Mouse (Mus musculus) layer of hippocampus, adult 11-12 months (tissue): ENCODE data around the gene Tmem115.

Experiments
- DNase-seq: peaks from one replicate; pipeline ENCODE4 v3.0.0; 2022; ENCODE audit warnings: low spot score

Tmem115 gene

DNA sequence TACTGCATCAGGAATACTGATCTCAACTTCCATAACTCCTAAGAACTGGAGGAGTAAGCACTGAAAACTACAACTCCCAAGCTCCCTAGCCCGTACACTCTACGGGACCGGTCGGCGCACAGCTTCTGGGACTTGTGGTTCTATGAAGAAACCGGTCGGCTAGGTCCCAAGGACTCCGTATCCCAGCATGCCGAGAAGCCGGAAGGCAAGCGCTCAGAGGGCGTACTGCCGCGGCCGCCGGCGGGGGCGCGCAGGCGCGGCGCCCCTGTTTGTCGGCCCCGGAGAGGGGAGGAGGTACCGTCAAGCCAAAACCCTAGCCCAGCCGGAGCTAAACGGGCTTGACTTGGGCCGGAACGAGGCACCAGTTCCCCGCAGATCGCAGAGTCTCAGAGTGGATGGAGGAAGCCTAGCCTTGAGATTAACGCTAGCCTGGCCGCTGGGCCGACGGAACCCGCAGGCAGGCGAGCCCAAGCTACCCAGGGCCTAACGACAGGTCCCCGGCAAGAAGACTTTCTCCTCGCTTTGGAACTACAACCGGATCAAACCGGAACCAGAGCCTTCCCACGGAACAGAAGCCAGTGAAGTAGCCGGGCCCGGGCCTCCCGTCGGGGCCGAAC is at the start of gene Tmem115:
Gene Tmem115, plus strand, starts transcription at position 155 of the 617 bp plus-strand sequence.
- peak; percentile 95 for DNase-seq

DNA sequence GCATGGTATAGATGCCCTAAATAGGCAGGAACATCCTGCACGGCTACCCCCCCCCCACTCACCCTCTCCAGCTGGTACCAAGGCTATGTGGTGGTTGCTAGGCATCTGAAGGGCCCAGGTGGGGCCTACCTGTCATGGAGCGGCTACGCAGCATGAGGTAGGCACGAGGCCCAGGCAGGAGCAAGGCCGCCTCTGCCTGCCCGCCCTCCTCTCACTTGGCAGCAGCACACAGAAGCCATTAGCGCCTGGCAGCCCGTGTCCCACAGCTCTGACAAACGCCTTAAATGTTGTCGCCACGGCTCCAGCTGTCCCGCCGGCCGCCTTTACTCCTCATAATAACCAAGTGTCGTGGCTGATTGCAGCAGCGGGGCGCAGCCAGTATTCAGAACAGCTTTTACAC is 49.4 kb upstream of the Tmem115 start:
- DNase-seq = peak; percentile 46

DNA sequence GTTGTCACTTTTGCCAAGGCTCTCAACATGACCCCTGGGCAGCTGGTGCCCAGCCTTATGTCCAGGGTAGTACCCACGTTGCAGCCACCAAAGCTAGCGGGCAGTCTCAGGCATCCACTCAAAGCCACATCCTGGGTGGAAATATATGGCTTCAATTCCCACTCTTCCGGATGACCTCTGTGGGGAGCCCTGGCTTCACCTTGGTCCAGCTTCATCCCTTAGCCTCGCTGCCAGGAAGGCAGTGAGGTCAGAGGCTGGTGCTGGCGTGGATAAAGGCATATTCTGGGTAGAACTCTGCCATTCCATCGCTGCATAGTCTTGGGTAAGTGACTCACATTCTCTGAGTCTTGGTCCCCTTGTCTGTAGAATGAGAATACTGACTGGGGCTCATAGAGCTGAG is 49.0 kb upstream of the Tmem115 start:
- no peak for DNase-seq

DNA sequence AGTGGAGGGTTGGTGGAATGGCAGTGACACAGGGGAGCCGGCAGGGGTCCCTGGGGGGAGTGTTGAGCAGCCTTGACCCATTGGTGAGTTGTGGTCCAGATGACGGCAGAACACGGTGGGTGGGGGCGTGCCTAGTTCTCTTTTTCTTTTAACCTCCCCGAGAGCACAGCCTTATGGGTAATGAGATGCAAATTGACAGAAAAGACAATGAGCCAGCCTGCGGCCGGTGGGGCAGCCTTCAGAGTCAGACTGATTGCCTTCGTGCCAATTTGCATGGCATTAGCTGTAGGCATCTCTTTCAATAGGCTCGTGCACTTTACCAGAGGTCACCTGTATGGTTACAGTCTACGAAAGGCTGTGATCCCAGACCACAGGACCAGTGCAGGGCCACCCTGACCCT is 47.7 kb upstream of the Tmem115 start:
- no peak for DNase-seq

DNA sequence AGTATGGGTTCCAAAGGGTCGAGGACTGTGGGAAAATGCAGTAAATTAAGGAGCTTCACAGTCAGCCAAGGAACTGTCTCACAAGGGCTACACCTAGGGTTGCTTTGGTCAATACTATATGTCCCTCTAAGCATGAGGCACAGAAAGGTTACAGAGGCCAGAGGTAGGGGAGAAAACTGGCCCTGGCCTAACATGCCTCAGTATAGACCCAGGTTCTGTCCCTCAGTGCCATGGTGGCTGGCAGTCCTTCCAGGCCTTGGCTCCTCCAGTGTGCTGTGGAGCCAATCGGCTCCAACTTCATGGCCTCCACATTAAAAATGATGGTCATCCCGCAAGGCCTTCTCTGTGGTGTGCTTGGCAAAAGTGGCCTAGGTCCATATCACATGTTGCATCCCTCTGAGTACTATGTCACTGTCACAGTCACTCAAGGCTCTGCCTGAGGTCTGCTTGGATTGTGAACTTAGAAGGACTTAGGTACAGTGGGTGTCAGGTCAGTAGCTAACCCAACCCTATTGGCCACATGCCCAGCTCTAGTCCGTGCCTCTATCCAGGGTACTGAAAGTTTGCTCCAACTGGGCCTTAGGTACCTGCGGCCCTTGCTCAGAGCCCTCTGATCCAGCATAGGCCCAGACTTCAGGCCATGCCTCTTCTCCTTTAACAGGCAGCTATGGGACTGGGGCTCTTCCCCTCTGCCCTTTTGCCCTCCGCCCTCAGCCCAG is 47.1 kb upstream of the Tmem115 start:
- no peak for DNase-seq

DNA sequence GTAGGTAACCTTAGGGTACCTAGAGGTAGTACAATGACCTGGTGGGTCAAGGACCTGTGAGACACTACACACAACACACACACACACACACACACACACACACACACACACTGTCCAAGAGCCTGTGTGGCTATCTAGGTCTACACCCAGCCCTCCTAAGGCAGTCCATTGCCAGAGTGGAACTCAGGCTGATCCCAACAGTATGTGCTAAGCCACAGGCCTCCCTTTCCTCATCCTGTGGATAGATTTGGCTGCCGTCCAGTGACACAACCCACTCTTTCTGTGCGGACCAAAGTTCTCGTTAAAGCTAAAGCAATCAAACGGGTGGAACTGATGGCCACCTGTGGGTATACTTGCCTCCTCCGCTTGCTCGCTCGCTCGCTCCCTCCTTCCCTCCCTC is 43.6 kb upstream of the Tmem115 start:
- DNase-seq = no peak

DNA sequence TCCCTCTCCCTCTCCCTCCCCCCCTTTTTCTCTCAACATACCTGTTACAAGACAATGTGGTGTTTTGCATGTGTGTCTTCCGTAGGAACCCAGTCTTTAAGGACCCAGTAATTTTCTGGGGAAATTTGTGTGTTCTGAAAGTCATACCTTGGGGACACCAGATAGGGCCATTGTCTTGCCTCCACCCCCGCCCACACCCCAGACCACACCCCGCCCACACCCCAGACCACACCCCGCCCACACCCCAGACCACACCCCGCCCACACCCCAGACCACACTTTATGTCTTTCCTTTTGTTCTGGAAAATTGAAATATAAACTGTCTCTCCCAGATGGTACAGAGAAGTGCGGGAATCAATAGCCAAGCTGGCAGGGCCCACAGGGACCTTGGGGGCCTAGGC is 43.1 kb upstream of the Tmem115 start:
- no peak for DNase-seq

DNA sequence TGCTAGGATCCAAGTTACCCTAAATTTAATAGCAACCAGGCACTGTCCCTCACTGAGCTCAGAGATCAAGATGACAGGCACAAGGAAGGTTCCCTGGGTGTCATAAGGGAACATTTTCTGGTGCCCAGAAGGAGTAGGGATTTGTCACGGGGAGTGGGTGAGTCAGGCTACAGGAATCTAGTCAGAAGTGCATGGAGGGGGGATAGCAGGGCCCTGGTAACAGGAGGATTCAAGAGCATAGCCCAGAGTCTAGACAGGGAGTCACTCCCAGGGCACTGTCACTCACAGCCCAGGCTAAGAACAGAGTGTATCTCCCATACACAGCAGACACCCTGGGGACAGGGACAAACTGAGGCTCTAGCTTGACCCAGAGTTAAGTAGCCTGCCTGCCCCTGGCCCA is 40.2 kb upstream of the Tmem115 start:
- no peak for DNase-seq

DNA sequence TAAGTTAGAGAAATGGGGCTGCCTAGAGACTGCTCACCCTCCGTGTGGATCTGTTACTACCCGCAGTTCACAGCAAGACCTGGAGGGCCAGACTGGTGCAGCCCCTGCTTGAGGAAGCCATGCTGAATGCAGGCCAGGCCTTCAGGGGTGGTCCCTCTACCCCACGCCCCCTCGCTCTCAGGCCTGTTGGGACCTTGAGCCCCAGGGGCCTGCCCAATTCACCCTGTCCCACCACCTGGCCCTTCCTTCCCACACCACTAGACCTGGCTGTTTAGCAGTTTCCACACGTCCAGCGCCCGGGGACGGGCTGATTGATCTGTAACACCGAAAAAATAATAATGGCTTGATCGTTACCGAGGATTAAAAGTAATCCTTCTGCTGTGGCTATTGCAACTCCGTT is 39.5 kb upstream of the Tmem115 start:
- no peak for DNase-seq

DNA sequence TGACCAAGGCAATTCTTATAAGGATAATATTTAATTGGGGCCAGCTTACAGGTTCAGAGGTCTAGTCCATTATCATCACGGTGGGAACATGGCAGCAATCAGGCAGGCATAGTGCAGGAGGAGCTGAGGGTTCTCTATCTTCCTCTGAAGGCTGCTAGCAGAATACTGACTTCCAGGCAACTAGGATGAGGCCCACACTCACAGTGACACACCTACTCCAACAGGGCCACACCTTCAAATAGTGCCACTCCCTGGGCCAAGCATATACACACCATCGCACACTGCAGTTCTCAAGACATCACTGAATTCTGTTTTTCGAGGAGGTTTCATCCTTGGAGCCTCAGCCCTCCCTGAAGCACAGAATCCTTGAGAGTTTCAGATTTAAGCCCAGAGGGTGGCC is 37.4 kb upstream of the Tmem115 start:
- no peak for DNase-seq

DNA sequence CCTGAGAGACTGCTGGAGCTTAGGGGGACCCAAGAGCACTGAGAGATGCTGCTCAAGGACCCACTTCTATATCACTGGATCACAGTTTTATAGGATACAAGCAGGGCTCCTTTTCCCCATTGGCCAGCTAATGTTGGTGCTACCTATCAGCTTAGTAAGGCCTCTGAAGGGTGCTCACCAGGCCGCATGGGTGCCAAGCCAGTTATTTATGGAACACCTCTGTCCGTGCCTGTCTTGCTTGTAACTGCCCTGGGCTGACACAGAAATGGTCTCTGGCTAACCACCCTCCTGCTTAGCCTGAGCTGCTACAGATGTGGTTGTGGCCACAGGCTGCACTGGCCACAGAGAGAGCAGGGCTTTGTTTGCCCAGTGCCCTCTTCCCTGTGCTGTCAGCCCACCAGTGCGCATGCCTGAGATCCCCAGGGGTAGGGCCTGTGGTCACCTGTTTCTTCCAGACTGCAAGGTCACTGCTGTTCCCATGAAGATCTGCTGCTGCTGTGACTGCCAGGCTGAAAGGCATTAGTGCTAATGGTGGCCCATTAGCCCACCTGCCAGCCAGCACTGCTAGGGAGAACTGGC is 32.9 kb upstream of the Tmem115 start:
- no peak for DNase-seq

DNA sequence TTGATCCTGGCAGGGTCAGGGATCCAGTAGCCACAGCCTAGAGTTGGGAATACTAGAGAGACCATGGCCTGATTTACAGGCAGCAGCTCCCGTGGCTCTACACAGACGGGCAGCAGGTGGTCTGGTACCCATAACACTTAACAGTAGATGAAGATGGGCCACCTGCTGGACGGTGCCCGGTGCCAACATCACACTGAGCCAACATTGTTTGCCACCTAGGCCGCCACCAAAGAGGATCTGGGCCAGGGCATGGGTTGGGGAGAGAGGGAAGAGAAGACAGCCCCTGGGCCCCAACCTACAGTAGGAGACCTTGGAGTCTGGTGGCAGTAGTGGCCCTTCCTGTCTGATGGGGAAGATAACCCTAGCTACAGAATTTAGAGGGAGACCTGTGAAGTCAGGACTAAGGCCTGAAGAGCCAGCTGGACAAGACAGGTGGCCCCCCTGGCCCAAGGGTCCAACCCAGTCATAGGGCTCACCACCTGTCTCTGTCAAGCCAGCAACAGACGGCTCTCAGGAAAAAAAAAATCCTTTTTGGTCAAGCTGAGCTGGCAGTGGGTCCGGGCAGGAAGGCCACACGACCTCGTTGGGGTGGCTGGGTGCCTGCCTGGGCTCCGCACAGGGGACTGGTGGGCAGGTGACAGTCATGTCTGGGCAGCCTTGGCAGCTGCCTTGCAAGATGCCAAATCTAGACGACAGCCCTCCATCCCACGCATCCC is 31.5 kb upstream of the Tmem115 start:
- DNase-seq = no peak

DNA sequence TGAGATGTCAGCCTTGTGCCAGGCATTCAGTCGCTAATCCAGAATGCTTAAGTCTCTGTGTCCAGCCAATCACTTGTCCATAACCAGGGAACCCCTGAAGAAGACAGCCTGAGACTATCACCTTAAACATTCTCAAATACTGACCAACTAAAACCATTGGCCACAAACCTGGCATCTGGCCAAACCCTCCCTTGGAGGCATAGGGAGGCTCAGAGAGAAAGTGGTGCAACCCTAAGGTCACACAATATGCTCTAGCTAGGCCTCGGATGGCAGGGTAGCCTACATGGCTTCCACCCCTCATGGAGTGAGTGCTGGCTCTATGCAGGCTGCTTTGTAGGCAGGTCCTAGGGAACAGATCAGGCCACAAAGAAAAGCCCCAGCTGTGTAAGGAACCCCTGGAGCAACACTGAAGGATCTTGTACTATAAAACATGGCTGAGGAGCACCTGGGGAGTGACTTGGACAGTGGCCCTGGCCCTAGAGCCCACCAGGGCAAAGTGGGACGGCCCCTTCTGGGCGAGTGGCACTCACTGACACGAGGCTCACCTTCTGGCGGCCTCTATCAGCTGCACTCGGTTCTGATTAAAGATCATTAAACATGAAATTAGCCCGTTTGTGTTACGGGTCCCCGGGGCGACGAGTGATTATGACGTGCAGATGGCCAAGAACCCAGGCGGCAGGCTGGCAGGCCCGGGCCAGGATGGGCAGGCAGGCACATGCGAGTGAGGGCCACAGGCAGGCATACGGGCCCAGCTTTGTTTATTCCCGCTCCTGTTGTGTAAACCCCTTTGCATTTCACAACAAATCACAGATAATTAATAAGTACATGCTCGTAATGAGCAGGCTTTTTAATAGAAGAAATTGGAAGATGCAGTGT is 28.8 kb upstream of the Tmem115 start:
- DNase-seq = no peak

DNA sequence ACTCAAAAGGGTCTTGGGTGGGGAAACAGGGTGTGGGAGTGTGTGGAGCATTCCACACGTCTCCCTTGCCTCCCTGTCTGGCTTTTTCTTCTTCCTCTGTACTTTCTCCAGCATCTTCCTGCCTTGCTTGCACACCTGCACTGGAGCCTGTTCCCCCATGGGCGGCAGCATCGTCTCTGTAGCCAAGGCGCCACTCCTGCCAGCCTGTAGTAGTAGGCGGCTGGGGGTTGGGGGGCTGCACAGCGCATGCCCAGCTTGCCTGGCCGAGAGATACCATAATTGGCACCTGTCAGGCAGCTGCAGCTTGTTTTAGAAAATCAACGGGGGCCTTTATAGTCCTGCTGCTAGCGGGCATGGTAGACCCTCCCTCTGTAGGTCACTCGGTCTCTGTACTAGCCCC is 25.5 kb upstream of the Tmem115 start:
- peak; percentile 53 for DNase-seq

DNA sequence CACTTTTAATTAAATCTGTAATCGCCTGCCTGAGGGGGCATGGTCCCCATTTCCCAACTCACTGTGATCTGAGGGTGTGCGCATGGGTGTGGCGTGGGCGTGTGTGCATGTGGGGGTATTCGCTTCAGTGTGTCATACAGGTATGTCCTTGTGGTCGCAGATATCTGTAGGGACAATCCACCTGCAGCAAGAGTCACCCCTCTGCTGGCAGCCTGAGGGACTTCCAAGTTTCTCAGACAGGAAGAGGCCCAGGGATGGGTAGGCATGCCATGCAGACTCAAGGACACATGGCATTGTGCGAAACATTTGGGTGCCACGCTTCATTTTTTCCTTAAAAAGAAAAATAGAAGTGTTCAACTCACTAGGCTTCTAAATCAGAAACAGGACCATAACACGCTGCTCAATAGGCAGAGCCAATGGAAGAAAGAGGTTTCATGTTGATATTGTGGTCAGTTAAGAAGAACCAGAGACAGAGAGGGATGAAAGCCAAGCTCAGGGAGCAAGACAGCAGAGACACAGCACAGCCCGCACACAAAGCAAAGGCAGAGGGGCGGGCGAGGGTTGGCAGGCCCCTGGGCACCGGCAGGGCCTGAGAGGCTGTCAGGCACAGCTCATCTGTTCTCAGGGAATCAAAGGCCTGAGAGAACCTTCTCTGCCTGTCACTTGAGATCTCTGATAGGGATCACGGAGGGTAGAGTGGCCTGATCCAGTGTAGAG is 23.2 kb upstream of the Tmem115 start:
- DNase-seq = no peak

DNA sequence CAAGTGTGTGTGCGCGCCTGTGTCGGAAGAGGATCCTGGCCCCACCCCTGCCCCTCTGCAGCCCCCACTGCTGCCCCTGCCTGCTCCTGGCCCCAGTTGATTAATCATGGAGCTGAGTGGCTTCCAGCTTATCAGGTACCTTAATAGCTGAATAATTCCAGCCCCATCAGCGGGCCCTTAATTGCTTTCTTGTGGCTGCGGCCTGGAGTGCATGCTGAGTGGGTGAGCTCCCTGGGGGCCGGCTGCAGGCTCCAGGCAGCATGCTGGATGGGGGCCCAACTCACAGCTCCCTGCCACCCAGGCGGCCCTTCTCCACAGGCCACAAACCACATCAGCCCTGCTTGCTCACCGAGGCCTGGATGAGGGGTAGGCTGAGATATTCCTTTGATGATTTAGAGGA is 22.3 kb upstream of the Tmem115 start:
- no peak for DNase-seq

DNA sequence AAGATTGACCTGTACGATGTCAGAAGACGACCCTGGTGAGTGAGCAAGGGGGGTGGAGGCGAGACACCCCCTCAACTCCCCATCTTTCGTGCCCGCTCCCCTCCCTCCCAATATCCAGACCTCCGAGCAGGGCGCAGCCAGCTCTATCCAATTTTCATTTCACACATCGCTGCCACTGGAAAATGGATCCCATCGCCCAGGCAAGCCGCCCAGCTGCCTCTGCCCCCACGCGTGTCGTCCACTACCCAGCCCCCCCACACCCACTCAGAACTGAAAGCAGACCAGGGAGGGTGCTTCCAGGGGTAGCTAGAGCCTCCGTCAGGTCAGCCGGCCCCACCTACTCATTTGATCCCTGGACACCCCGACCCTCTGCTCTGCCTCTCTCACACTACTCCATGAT is 21.4 kb upstream of the Tmem115 start:
- DNase-seq = no peak

DNA sequence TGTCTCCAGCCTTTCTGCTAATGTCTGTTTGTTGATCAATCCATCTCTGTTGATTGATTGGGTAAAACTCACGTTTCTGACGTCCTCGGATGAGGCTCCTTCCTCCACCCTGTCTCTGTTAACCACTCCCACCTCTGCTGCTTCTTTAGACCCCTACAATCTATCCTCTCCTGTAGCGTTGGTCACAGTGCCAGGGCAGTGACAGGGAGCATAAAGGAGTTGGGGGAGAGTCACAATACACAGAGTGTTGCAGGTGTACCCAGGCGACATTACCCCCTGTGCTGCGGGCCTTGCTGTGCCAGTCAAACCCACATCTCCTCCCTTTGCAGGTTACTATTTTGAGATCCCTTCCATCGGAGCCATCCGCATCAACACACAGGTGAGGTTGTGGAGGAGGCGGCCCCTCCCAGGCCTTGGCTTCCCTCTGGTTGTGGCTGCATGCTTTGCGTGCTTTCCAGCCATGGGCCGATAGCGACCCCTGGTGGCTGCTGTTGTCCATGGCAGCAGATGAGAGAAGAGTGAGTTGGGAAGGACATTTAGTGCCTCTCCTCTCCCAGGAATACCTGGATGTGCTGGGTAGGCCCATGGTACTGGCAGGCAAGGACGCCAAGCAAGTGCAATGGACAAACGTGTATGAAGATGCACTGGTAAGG is 19.3 kb upstream of the Tmem115 start:
- DNase-seq = peak; percentile 84

DNA sequence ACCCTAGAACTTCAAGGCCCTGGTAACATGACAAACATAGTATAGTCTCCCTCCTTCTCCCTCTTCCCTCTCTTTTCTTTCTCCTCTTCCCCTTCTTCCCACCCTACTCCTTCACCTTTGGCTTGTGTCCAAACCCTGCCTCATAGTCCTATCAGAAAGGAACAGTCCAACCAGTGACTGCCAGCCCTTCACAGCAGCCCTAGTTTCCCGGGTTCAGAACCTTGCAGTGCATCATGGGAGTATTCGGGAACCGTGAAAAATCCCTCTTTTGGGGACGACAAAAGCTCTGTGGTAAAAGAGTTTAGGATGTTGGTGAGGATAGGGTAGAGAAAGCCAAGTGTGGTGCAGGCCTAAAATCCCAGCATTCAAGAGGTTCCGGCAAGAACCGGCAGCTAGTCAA is 13.4 kb upstream of the Tmem115 start:
- DNase-seq = no peak

DNA sequence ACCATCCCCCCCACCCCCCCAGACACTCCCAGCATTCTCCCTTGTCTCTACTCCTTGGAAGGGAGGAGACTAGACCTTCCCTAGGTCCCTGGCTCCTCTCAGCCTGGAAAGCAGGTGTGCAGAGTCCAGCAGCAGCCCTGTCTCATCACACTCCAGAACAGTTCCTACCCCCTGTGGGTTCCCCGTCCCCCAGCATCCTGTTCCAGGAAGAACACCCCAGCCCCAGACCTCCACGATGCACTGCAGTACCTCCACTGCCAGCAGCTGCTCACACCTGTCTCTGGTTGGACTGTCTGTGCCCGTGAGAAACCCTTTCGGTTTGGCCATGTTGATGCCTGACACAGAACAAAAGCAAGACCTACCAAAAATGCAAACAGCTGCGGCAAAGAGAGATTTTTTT is 12.6 kb upstream of the Tmem115 start:
- no peak for DNase-seq
